Mouse (Mus musculus) kidney, postnatal 0 days (tissue): ENCODE results near the gene Mycbp2. TPM values are rescaled to one million over a fixed set of nuclear protein-coding genes. Genes with fewer than 3 reads are reported as not detected.

Experiments used
- ATAC-seq: fragments of 200-750 bp; cut with Nextera tagmentation; replicated peaks from 2 replicates; pipeline ENCODE4 v1.8.0; 2017; ENCODE audit warnings: low read depth, moderate number of reproducible peaks, moderate TSS enrichment, moderate library complexity; ENCODE audit not compliant: low FRiP score
- DNase-seq: peaks from one replicate; pipeline ENCODE4 v3.0.0-alpha.2; 2016; ENCODE audit warnings: low spot score
- H3K27ac ChIP-seq: fragments of 300-500 bp; sonication (generic); 2 replicates; pipeline ENCODE4 v1.5.1; 2014; ENCODE audit warnings: mild to moderate bottlenecking
- H3K27me3 ChIP-seq: fragments of 300-500 bp; sonication (generic); 2 replicates; pipeline ENCODE4 v1.6.1; 2014; ENCODE audit warnings: low read length, mixed read lengths; ENCODE audit not compliant: insufficient read depth
- H3K36me3 ChIP-seq: fragments of 300-500 bp; sonication (generic); 2 replicates; pipeline ENCODE4 v1.6.1; 2014; ENCODE audit warnings: low read length, mixed read lengths; ENCODE audit not compliant: insufficient read depth
- H3K4me1 ChIP-seq: fragments of 300-500 bp; sonication (generic); replicated peaks from 2 replicates; pipeline ENCODE4 v1.6.1; 2014; ENCODE audit warnings: antibody characterized with exemption, low read length, mixed read lengths; ENCODE audit not compliant: insufficient read depth
- H3K4me2 ChIP-seq: fragments of 300-500 bp; sonication (generic); 2 replicates; pipeline ENCODE4 v1.6.1; 2014; ENCODE audit warnings: mild to moderate bottlenecking, low read length, moderate library complexity, mixed read lengths
- H3K4me3 ChIP-seq: fragments of 300-500 bp; sonication (generic); replicated peaks from 2 replicates; pipeline ENCODE4 v1.5.1; 2014; ENCODE audit warnings: low read depth, low read length
- H3K9ac ChIP-seq: fragments of 300-500 bp; sonication (generic); 2 replicates; pipeline ENCODE4 v1.6.1; 2014; ENCODE audit warnings: low read depth, low read length
- H3K9me3 ChIP-seq: fragments of 300-500 bp; sonication (generic); replicated peaks from 2 replicates; pipeline ENCODE4 v1.6.1; 2016; ENCODE audit warnings: low read length, inconsistent platforms, mixed read lengths
- CTCF ChIP-seq: IDR thresholded peaks from 2 replicates; pipeline ENCODE4 v1.5.1; 2016; ENCODE audit warnings: antibody characterized with exemption, low read depth, mild to moderate bottlenecking, moderate library complexity
- WGBS: fragments of 180-500 bp; shearing (Covaris S2); extraction: QIAGEN DNeasy Blood & Tissue Kit; methylation state at CpG from one replicate; pipeline ENCODE4 v1.1.7; 2014; 5-methylcytosine and 5-hydroxymethylcytosine counted together
- polyA plus RNA-seq: library from polyadenylated mRNA; unstranded; fragments of >200 nt; fragmentation: Nextera tagmentation; extraction: Ambion mirVana; gene quantifications from 2 replicates; pipeline ENCODE4 v1.2.1, GENCODE M21; 2015

Gene Mycbp2
- polyA plus RNA-seq, 1 experiment from 2014 or later, result 19.2 TPM

- DNase-seq (no peak), ATAC-seq (no peak; the same call in 1 of the 2 replicates)
- H3K9ac ChIP-seq, result no peak overlapping the region
- H3K36me3 ChIP-seq, result peaks cover 29% of the 10 kb centered on the region
- no peaks in the 10 kb centered on the region for H3K9me3 ChIP-seq
- H3K4me2 ChIP-seq, result no peak overlapping the region
- 92% methylated on average over 3 of the region's 3 CpGs for whole genome bisulfite sequencing
- TF ChIP-seq CTCF, result no peak
- H3K27ac ChIP-seq, result no peak overlapping the region
- no peaks in the 10 kb centered on the region for H3K27me3 ChIP-seq
- H3K4me3 ChIP-seq, result no peak overlapping the region
- no peaks in the 10 kb centered on the region for H3K4me1 ChIP-seq
Measured at GRCm38 (mm10) chr14:103114994-103115670, 231.5 kb downstream of the Mycbp2 start.

- no peak; the same call in 1 of the 2 replicates for ATAC-seq
Measured at GRCm38 (mm10) chr14:103112606-103113363, 233.8 kb downstream of the Mycbp2 start.

GRCm38 (mm10) chr14:103109971-103110370 is 236.6 kb downstream of the Mycbp2 start:
- no peaks in the 10 kb centered on the region for H3K9me3 ChIP-seq
- ATAC-seq (no peak), DNase-seq (no peak)
- H3K27me3 ChIP-seq, result no peaks in the 10 kb centered on the region
- no peak for TF ChIP-seq CTCF
- WGBS, result 90% methylated on average over 4 of the region's 4 CpGs
- no peak overlapping the region for H3K9ac ChIP-seq
- no peak overlapping the region for H3K4me3 ChIP-seq
- H3K4me1 ChIP-seq, result no peaks in the 10 kb centered on the region
- peaks cover 1% of the 10 kb centered on the region; the same call in 1 of the 2 replicates for H3K36me3 ChIP-seq
- no peak overlapping the region for H3K4me2 ChIP-seq
- no peak overlapping the region for H3K27ac ChIP-seq

More at GRCm38 (mm10) chr14:103112606-103113363, 233.8 kb downstream of the Mycbp2 start:
- H3K4me2 ChIP-seq, result no peak overlapping the region
- H3K4me3 ChIP-seq, result no peak overlapping the region
- H3K27me3 ChIP-seq, result no peaks in the 10 kb centered on the region
- H3K4me1 ChIP-seq, result no peaks in the 10 kb centered on the region
- DNase-seq, result no peak
- no peak overlapping the region for H3K9ac ChIP-seq
- TF ChIP-seq CTCF, result no peak
- H3K9me3 ChIP-seq, result no peaks in the 10 kb centered on the region
- peak overlapping the region; percentile 48 for H3K27ac ChIP-seq
- 70% methylated on average over 3 of the region's 3 CpGs for WGBS
- H3K36me3 ChIP-seq, result peaks cover 17% of the 10 kb centered on the region

- ATAC-seq (no peak), DNase-seq (no peak)
- Histone ChIP-seq H3K4me2 (no peak overlapping the region), H3K36me3 (no peaks in the 10 kb centered on the region), H3K4me3 (no peak overlapping the region), H3K9ac (no peak overlapping the region), H3K4me1 (no peaks in the 10 kb centered on the region), H3K27me3 (no peaks in the 10 kb centered on the region), H3K9me3 (no peaks in the 10 kb centered on the region), H3K27ac (no peak overlapping the region)
- 90% methylated on average over 2 of the region's 2 CpGs for WGBS
- no peak for TF ChIP-seq CTCF
Measured at GRCm38 (mm10) chr14:103106301-103106700, 240.3 kb downstream of the Mycbp2 start.

- Histone ChIP-seq H3K4me3 (no peak overlapping the region), H3K27ac (0 out of 2 replicates have a peak overlapping the region, but pooled peaks have one; percentile 31), H3K9ac (no peak overlapping the region), H3K9me3 (no peaks in the 10 kb centered on the region), H3K4me1 (no peaks in the 10 kb centered on the region), H3K4me2 (no peak overlapping the region), H3K27me3 (no peaks in the 10 kb centered on the region), H3K36me3 (no peaks in the 10 kb centered on the region)
- TF ChIP-seq CTCF, result no peak
- DNase-seq (no peak), ATAC-seq (no peak)
- 70% methylated on average over 10 of the region's 10 CpGs for WGBS
Measured at GRCm38 (mm10) chr14:103102731-103103335, 243.8 kb downstream of the Mycbp2 start.

- no peak for TF ChIP-seq CTCF
- Histone ChIP-seq H3K4me3 (no peak overlapping the region), H3K27me3 (no peaks in the 10 kb centered on the region), H3K4me1 (0 out of 2 replicates have a peak, but pooled peaks cover 2% of the 10 kb centered on the region), H3K4me2 (no peak overlapping the region), H3K9ac (no peak overlapping the region), H3K9me3 (no peaks in the 10 kb centered on the region), H3K36me3 (no peaks in the 10 kb centered on the region), H3K27ac (0 out of 2 replicates have a peak overlapping the region, but pooled peaks have one; percentile 31)
- WGBS, result 41% methylated on average over 6 of the region's 6 CpGs
- ATAC-seq (peak; percentile 48), DNase-seq (peak; percentile 18)
Measured at GRCm38 (mm10) chr14:103102246-103102645, 244.4 kb downstream of the Mycbp2 start.
